Mouse (Mus musculus) heart, adult 11 months (tissue): Measurements from ENCODE around the gene Gli1.

ENCODE experiments used
- DNase-seq: peaks from one replicate; pipeline ENCODE4 v3.0.0; 2022

The Gli1 gene

DNA sequence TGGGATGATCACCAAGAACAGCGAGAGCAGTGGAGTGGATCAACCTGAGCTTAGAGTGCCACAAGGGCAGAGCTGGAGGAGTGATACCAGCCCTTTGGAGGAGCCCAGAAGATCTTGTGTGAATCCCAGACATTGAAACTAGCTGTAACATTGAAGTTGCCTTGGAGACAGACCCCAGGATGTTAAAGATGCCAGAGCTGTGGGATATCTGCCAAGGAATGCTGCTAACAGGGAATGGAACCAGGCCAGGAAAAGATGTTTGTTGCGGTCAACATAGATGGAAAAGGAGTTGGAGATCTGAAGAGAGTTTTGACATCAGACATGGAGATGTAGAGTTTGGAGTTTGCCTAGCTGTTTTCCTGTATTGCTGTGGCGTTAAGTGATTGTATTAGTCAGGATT, 4.4 kb upstream of the Gli1 start:
- DNase-seq = peak; percentile 55

DNA sequence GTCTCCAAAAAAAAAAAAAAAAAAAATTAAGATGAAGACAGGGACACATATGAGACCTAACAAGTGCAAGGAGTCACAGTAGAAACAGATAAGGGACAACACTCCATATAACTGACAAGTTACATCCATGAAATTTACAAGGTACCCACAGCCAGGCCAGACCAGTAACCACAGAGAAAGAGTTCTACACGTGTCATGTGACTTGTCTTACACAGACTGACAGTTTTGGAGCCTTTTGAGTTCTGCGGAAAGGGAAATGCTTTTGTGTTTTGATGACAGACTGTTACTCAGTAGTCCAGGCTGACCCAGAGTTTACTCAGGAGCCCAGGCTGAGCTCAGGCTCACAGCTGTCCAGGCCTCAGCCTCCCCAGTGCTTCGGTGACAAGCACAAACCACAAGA, 1.3 kb upstream of the Gli1 start:
- no peak for DNase-seq

DNA sequence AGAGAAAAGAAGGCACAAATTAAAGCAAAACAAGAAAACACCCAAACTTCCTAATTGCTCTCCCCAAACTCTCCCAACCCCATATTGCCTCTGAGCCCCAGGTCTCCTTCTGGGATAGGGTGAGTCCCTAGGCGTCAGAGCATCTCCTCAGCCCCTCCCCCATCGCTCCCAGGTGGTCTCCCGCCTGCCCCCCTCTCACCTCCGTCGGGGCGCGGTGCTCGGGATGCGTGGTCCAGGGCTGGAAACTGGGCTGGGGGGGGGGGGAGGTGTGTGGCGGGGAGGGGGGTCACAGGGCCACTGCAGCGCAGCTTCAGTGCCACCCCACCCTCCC, 449 bp downstream of the Gli1 start:
- no peak for DNase-seq

DNA sequence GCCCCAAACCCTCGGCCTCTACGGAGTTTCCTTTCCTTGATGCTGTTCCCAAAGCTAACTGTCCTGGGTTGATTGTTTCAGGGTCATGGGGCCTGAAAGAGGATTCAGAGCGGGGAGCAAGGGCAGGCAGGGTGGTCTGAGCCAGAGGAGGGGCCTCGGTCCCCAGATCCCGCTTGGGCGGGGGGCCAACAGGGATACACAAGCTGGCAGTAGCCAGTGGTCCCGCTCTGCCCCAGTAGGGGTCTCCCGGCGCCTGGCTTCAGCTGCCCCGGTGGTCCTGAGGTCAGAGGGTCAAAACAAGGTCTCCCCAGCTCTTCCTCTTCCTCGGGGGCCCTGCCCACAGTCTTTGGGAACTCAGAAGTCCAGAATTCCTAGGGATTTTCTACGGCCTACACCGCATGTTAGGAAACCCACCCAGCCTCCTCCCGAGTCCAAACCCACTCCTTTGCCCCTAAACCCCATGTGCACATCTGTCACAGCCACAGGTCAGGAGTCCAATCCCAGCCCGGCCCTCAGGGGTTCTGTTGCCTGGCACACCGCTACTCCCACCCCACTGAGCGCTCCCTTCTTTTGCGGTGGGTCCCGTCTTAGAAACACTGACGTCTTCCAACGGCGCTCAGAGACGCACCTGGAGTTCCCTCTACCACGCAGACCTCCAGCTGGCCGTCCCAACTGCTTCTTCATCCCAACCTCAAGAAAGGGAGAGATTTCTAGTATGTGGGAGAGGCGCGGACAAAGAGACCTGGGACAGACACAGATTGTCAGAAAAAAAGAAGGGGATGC, 1.0 kb downstream of the Gli1 start:
- DNase-seq = peak; percentile 90

DNA sequence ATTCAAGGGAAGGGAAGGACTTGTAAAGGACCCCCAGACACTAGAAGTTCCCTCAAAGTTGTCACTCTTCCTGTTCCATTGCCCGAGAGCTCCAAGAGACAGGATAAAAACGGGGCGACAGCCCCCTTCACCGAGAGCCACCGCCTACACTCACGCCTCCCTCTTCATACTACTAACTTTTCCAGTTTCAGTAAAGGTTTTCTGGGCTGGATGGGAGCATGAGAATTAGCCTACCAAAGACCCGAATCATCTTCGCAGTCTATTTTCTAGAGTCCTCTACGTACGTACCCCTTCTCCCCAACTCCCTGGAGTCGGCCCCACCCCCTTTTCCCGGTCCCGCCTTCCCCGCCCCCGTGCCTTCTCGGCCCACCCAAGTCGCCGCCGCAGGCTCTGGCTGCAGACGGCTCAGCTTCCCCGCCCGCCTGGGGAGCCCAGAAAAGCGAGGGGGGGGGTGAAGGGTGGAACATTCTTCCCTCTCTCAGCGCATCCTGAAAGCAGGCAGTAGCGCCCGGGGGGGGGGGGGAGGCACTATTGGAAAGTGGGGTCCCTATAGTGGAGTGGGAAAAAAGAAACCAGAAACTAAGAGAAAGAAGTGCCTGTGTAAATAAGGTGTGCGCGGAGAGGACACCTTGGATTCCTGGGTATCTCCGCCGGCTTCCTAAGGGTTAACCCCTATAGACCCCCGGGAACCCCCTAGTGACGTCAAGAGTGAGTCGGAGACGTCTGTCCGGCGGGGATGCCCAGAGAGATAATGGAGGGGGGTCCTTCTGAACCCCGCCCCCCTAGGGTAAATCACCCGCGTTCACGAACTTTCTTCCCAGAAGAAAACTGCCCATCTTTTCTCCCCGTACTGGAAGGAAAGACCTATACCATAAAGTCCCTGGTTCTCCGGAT, 1.8 kb downstream of the Gli1 start:
- peak; percentile 97 for DNase-seq

DNA sequence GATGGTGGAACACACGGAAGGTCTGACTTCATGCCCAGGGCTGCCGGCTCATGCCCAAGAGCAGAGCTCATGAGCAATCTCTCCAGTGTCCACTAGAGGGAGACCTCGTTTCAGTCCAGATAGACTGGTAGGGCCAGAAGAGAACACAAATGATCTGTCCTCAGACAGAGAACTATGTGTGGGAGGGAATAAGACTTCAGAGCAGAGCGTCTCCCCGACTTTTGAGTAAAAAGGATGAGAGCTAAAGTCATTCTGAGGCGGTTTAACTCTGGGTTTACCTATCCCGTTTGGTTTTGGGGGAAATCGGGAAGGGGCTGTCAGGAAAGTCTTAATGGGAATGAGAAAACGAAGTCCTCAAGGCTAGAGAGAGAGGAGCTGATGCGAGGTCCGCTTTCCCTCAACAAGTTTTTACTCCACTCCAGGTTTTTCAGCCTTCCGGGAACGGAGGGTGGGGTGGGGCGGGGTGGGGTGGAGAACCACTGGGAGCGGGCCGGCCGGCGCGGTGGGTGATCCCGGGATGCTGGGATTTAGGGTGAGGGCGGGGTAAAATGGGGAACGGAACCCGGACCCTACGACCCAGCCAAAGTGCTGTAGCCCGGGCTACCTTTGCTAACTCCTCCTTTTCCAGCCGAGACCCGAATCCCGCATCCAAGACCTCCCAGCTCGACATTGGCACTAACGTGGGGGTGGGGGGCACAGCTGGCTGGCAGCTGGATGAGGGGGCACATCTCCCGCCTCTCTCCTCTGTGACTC, 2.7 kb downstream of the Gli1 start:
- peak; percentile 98 for DNase-seq

DNA sequence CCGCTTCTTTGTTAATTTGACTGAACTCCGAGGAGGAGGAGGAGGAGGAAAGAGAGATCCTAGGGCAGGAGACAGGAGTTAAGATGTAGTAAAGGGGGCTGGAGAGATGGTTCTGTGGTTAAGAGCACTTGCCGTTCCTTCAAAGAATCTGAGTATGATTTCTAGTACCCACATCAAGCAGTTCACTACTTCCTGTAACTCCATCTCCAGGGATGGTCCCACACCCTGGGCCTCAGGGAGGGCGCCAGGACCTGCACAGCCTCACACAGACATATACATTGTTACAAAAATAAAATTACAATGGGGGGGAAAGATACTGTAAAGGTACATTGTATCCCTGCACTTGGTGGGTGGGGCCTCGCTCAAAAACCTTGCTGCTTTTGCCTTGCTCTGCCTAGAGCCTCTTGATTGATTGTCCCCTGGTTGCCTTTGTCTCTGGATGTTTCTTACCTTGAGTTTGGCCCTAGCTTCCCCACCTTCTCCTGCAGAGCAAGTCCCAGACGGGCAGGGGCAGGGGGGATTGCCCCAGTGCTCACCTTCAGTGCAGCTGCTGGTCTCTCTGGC, 4.2 kb downstream of the Gli1 start:
- no peak for DNase-seq

DNA sequence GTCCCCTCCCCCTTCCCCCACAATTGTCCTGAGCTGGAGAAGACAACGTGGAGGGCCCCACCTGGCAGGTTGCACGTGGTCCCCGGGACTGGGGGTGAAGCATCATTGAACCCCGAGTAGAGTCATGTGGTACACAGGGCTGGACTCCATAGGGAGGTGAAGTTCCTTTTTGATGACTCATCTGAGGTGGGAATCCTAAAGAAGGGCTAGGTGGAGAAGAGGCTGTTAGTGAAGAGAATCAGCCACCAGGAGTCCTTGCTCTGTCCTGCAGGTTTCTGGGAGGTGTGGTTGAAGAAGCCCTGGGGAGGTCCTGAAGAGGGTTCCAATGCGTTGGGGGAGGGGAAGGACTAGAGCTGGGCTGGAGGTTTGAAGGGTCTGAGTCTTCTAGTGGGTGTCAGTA, 4.8 kb downstream of the Gli1 start:
- no peak for DNase-seq

DNA sequence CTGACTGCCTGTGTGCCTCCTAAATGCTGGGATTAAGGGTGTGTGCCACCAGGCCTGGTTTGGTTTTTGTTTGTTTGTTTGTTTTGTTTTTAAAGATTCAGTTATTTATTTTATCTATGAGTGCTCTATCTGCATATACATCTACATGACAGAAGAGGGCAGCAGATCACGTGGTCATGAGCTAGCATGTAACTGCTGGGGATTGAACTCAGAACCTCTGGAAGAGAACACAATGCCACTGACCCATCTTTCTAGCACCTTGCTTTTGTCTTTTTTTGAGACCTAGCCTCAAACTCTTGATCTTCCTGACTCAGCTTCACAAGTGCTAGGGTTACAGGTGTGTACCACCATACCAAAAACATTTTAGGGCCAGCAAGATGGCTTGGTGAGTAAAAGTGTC, 6.5 kb downstream of the Gli1 start:
- no peak for DNase-seq

DNA sequence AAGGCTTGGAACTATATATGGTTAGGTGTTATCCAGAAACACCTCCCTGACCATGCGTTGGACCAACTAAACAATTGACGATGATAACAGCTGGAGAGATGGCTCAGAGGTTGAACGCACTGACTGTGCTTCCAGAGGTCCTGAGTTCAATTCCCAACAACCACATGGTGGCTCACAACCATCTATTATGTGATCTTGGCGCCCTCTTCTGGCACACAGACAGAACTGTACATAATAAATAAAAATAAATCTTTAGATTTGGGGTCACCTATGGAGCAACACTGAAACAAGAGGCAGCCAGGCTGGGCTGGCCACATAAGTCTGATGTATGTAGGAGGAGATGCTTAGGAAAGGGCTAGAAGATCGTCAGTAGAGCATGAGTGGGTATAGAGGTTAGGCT, 8.6 kb downstream of the Gli1 start:
- no peak for DNase-seq

DNA sequence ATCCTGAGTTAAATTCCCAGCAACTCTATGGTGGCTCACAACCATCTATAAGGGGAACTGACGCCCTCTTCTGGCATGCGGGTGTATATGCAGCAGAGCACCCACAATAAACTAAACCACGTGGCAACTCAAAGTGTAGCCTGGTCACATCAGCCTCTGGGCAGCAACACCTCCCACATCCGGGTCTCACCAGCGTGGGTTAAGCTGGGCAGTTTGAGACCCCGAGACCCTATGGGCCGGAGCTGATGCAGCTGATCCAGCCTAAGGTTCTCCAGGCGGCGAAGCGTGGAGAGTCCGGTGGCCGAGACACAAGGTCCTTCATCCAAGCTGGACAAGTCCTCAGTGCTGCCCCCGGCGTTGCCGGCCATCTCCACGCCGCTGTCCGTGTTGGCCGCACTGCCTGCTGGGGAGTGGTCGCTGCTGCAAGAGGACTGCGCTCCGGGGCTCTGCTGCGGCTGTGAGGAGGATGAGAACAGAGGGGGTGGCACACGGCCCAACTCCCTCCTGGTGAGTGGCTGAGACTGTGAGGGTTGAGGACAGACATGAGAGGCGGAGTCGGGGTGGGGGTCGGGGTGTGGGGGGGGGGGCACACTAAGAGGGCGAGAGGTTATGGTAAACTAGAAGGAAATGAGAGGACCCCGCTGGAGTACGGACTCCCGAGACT, 9.4 kb downstream of the Gli1 start:
- DNase-seq = no peak

DNA sequence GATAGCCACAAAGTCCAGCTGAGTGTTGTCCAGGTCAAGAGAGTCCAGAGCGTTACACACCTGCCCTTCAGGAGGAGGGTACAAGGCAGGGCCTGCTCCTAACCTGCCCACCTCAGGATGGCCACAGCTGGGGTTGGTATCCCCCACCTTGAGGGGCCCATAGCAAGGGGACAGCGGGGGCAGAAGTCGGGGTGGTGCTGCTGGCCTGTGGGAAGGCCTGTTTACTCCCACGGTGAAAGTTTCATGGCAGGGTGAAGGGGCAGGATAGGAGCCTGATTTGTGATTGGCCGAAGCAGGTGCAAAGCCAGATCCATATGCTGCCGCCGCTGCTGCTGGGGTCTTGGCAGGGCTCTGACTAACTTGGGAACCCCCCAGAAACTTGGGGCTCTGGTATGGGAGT, 11.6 kb downstream of the Gli1 start:
- peak; percentile 92 for DNase-seq

DNA sequence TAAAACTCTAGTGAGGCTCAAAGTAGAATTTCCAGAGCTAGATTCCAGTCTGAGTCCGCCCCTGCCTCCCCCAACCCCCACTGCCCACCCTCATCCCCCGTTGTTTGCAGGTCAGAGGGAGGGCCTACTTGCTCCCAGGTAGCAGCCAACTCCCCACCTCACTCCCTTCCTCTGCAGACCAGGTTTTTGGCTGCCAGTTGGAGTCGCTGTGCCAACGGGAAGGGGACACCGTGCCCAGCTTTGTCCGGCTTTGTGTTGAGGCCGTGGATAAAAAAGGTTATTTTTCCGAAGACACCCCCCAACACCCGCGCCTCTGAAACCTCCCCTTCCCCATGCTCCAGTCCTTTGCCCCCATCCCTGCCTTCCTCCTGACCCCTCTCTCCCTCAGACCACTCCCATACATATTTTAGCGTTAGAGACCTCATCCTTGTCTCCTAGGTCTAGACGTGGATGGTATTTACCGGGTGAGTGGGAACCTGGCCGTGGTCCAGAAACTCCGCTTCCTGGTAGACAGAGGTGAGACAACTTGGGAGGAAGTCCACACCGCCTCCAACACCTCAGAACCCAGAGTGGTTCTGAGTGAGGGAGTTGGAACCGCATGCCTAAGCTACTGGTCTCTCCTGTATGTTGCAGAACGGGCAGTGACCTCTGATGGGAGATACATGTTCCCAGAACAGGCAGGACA, 14.2 kb downstream of the Gli1 start:
- no peak for DNase-seq

DNA sequence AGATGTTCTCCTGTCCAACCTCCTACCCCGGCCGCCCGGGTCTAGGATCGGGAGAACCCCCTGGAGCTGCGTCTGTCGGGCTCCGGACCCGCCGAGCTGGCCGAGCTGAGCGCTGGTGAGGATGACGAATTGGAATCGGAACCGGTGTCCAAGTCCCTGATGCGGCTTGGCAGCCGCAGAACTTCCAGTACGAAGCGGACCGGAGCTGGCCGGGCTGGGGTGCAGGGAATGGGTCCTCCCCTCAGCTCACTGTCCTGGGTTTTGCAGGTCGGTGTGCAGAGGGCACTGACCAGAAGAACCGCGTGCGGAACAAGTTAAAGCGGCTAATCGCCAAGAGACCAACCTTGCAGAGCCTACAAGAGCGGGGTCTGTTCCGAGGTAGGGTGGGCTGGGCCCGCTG, 14.9 kb downstream of the Gli1 start:
- peak; percentile 95 for DNase-seq

DNA sequence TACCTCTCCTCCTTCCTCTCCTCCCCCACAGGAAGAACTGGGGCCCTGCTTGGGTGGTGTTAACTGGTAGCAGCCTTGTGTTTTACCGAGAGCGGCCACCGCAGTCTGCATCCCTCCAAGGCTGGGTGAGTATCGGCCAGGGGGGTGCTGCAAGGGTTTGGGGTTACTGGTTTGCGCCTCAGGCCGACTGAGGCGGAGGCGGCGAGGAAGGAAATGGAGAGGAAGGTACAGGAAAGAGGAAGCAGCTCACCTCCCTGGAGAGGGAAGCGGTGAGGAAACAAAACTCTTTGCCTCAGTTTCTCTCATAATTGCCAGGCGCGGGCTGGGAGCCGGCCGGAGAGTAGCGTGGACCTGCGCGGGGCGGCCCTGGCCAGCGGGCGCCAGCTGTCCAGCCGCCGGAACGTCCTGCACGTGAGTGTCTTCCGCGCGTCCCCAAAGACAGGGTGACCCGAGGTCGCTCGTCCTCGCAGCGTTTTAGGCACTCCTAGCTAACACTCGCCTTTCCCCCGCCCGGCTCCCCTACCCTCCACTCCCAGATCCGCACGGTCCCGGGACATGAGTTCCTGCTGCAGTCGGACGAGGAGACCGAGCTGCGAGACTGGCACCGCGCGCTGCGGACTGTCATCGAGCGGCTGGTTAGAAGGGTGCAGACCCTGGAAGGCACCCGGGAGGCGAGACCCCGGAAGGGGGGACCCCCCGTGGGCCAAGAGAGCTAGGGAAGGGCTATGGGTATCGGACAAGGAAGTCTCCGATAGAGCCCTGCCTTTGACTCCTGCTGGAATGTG, 15.6 kb downstream of the Gli1 start:
- peak; percentile 93 for DNase-seq

DNA sequence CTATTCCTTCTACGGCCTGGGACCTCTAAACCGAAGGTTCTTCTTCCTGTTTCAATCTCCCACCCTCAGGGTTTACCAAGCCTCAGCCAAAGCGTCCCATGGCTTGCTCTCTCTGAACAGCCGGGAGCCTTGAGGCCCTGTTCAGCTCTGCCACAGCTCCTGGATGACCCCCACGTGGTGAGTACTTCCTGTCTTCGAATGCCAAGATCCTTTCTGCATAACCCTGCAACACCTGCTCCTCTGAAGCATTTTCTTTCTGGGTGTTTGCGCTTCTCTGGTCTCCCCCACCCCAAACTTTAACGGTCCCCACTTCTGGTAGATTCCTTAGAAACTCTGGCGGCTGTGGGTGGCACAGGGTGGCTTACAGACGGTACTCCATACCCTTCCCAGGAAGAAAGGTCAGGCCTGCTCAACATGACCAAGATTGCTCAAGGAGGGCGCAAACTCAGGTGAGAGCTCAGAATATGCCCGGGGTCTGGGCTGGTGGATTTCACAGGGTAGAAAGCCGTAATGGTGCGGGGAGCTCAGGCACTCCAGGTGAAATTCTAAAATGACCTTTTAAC, 16.2 kb downstream of the Gli1 start:
- no peak for DNase-seq

DNA sequence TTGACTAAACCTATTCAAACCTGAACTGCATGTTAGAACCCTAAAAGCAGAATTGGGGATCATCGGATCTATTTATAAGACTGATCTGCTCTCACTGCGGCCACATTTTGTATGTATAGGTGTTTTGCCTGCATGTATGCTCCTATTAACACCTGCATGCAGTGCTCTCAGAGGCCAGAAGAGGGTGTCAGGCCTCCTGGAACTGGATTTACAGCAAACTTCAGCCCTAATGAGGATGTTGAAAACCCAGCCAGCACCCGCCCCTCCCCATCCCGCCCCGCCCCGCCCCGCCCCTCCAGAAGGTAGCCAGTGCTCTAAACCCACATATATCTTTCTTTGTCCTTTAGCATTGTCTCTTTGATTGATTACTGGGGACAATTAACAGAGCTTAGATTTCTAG, 17.3 kb downstream of the Gli1 start:
- DNase-seq = peak; percentile 94

DNA sequence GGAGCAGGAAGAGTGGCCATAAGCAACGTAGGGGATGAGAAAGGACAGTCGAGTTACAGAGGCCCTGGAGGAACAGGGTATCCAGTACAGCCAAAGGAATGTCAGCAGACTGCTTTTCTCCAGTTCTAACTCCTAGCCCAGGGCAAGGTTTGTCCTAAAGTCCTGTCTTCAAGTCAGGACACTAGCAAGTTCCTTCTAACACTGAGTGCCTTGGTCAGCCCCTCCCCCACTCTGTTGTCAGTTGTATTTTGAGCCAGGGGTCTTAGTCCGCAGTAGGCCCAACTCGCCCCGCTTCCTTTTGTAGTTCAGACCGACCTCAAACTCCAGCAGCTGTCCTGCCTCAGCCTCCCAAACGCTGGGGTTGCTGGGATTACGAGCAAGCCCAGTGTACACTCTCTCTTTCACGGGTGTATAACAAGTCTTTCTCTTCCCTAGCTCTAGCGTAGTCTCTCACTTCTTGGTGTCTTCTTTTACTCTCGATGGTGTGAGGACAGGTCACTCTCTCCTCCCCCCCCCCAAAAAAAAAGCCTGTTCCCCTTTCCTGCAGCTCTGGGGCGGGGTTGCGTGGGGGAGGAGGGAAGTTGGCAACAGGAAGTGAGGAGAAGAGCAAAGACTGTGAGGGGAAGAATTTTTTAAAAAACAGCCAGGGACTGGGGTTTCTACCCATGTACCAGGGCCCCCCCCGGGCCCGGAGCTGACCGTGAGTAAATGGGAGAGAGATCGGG, 18.5 kb downstream of the Gli1 start:
- DNase-seq = peak; percentile 95

DNA sequence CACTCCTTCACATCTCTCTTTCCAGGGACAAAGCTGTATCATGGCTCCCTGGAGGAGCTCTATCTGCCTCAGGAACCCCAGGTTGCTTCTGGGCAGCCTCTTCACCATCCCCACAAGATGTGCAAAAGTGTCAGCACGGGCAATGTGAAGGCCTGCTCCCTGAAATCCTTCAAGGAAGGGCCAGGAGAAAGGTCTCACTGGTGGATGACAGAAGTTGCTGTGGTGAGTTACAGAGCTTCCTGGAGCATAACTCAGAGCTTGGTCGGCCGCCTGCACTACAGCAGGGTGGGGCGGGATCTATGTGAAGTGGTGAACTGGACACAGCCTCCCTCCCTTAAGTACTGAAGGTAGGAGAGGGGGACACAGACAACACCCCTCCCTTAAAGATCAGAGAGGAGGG, 19.1 kb downstream of the Gli1 start:
- no peak for DNase-seq

DNA sequence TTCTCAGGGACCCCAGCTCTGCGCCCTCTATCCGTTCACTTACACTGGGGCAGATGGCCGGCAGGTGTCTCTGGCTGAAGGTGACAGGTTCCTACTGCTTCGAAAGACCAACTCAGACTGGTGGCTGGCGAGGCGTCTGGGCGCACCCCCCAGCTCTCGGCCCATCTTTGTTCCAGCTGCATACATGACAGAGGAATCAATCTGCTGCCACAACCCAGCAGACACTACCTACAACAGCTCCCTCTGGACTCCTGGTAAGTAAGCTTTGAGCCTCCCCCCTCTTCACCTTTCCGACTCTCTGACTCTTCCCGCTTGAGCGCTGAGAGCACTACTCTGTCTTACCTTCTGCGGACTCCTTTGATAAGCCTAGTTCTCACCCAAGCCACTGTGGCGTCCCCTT, 19.6 kb downstream of the Gli1 start:
- no peak for DNase-seq
